Mouse (Mus musculus) heart, embryonic 14.5 days (tissue): Measurements from ENCODE around the gene Sp100. TPM values are rescaled to one million over a fixed set of nuclear protein-coding genes. Genes with fewer than 3 reads are reported as not detected.

Source experiments
- ATAC-seq: fragments of 200-750 bp; cut with Nextera tagmentation; 2 replicates; pipeline ENCODE4 v1.8.0; 2017; ENCODE audit warnings: low read depth, moderate TSS enrichment; ENCODE audit not compliant: insufficient number of reproducible peaks, insufficient read depth, low FRiP score
- H3K27ac ChIP-seq, 2 experiments: fragments of 200-500 bp in 1 of 2; fragments of 300-500 bp in 1 of 2; sonication (generic) in 1 of 2; replicated peaks in 1 of 2; 2 replicates each; pipeline ENCODE4 v1.5.1; 2012 to 2014; ENCODE audit warnings: low read depth in 2 of 2, low read length in 2 of 2, control low read depth in 1 of 2, mild to moderate bottlenecking in 1 of 2, mixed read lengths in 1 of 2; ENCODE audit not compliant: control insufficient read depth in 1 of 2, insufficient read depth in 1 of 2
- H3K27me3 ChIP-seq: fragments of 300-500 bp; sonication (generic); 2 replicates; pipeline ENCODE4 v1.6.1; 2014; ENCODE audit warnings: mild to moderate bottlenecking, low read length, control low read depth; ENCODE audit not compliant: control insufficient read depth, insufficient read depth
- H3K36me3 ChIP-seq: fragments of 300-500 bp; sonication (generic); 2 replicates; pipeline ENCODE4 v1.6.1; 2014; ENCODE audit warnings: mild to moderate bottlenecking, control low read depth, low read length, mixed read lengths; ENCODE audit not compliant: control insufficient read depth, insufficient read depth
- H3K4me1 ChIP-seq, 2 experiments: fragments of 200-500 bp in 1 of 2; fragments of 300-500 bp in 1 of 2; sonication (generic) in 1 of 2; 2 replicates each; pipeline ENCODE4 v1.6.1; 2012 to 2014; ENCODE audit warnings: low read length in 2 of 2, control low read depth in 1 of 2, mixed read lengths in 1 of 2; ENCODE audit not compliant: control insufficient read depth in 2 of 2, insufficient read depth in 2 of 2
- H3K4me2 ChIP-seq: fragments of 300-500 bp; sonication (generic); 2 replicates; pipeline ENCODE4 v1.6.1; 2014; ENCODE audit warnings: mild to moderate bottlenecking, low read length
- H3K4me3 ChIP-seq, 2 experiments: fragments of 200-500 bp in 1 of 2; fragments of 300-500 bp in 1 of 2; sonication (generic) in 1 of 2; 2 replicates each; pipeline ENCODE4 v1.5.1; 2012 to 2014; ENCODE audit warnings: low read length in 2 of 2, mild to moderate bottlenecking in 2 of 2, control low read depth in 1 of 2, low read depth in 1 of 2, moderate library complexity in 1 of 2; ENCODE audit not compliant: control insufficient read depth in 1 of 2, insufficient read depth in 1 of 2
- H3K9ac ChIP-seq: fragments of 300-500 bp; sonication (generic); 2 replicates; pipeline ENCODE4 v1.6.1; 2014; ENCODE audit warnings: mild to moderate bottlenecking, low read length
- H3K9me3 ChIP-seq: fragments of 300-500 bp; sonication (generic); 2 replicates; pipeline ENCODE4 v1.6.1; 2016; ENCODE audit warnings: low read length, control low read depth; ENCODE audit not compliant: control insufficient read depth
- WGBS: fragments of 180-500 bp; shearing (Covaris S2); extraction: QIAGEN DNeasy Blood & Tissue Kit; methylation state at CpG from one replicate; pipeline ENCODE4 v1.1.7; 2014; 5-methylcytosine and 5-hydroxymethylcytosine counted together
- polyA plus RNA-seq: library from polyadenylated mRNA; unstranded; fragments of >200 nt; fragmentation: Nextera tagmentation; extraction: Ambion mirVana; gene quantifications from 2 replicates; pipeline ENCODE4 v1.2.1, GENCODE M21; 2014

Sp100 gene
- polyA plus RNA-seq, 1 experiment from 2014 or later, result 2.0 TPM

DNA sequence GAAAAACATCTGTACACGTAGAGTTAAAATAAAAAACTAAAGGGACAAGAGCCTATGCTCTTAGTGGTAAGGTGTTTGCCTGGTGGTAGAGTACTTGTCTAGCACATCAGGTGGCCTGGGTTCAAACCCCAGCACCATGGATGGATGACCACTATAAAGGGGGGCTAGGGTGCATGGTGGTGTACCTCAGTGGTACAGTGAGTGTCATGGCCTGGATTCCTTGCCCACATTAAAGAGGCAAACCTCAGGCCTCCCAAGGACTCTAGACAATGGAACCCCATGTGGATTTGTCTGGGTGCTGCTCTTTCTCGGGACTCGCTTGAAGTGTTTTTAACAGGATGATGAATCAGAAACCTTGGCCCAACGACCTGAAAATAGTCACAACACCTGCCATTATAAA is 52.7 kb downstream of the Sp100 start:
- peak overlapping the region; percentile 44 to 95 for H3K27ac ChIP-seq
- H3K36me3 ChIP-seq, result no peaks in the 10 kb centered on the region
- H3K27me3 ChIP-seq, result no peaks in the 10 kb centered on the region
- no peak overlapping the region for H3K4me2 ChIP-seq
- peaks cover 2 to 9% of the 10 kb centered on the region in 2 experiments for H3K4me1 ChIP-seq
- 75% methylated on average over 4 of the region's 4 CpGs for WGBS
- no peaks in the 10 kb centered on the region for H3K9me3 ChIP-seq
- H3K4me3 ChIP-seq, result no peak overlapping the region
- H3K9ac ChIP-seq, result no peak overlapping the region
- ATAC-seq, result no peak

DNA sequence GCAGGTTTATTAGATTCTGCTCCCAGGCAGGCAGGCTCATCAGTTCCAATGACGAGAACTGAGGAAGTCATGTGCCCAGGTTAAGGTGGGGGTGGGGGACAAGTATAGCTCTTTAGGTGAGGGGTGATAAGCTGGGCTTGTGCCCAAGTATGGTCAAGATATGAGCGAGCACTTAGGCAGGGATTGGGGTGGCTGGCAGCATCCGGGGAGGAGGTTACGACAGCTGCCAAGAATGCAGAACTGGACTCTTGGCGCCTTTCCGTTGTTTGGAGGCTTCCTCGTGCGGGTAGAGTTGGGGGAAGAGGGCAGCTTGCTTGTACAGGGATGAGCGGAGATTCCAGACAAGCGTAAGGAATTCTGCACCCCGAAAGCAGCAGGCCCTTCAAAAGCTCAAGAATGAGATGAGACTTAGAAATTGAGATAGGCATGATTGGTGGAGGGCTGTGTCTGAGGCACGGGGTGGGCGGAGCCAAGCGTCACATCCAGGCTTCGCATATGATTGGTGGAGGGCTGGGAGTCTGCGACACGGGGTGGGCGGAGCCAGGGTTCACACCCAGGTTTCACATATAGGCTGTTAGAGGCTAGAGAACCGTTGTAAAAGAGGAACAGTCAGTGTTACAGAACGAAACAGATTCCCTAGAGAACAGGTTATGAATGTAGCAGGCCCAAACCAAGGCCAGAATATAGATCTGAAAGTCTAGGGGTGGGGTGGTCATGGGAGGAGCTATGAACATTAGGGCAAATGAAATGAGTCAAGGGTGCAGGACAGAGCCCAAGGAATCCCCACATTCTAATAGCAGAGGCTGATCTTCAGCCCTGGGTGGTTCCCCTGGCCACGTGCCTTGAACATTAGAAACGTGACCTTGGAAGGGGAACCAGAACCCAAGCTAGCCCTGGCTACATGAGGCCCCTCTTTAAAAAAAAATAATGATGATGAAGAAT is 53.7 kb downstream of the Sp100 start:
- Histone ChIP-seq H3K9me3 (no peaks in the 10 kb centered on the region), H3K9ac (peak overlapping the region; percentile 39; the same call in 1 of the 2 replicates), H3K4me1 (peaks cover 2 to 9% of the 10 kb centered on the region in 2 experiments), H3K4me2 (peak overlapping the region; percentile 60), H3K27ac (peak overlapping the region; percentile 95 to 99), H3K27me3 (no peaks in the 10 kb centered on the region), H3K36me3 (no peaks in the 10 kb centered on the region), H3K4me3 (peak overlapping the region; percentile 27 to 48)
- peak; percentile 95 for ATAC-seq
- WGBS, result 5% methylated on average over 22 of the region's 22 CpGs

DNA sequence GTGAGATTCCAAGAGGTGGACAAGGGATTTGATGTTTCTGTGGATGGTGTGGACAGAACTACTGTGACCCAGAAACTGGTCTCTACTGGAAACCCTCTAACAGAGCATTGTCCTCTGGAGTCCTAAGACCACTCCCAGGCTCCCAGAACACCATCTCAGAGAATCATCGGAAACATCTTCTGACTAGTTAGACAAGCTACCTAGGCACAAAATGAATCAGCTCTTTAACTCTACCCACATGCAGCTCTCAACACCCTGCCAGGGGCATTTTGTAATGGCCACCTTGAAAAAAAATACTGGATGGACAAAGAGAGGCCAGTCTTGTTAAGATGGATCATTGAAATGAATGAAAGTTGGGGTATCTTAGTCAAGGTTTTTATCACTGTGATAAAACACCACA is 55.8 kb downstream of the Sp100 start:
- H3K27ac ChIP-seq, result no peak overlapping the region
- H3K4me3 ChIP-seq, result no peak overlapping the region
- no peak for ATAC-seq
- no peak overlapping the region for H3K4me2 ChIP-seq
- H3K36me3 ChIP-seq, result no peaks in the 10 kb centered on the region
- H3K4me1 ChIP-seq, result peaks cover 5 to 9% of the 10 kb centered on the region in 2 experiments
- H3K9ac ChIP-seq, result no peak overlapping the region
- no peaks in the 10 kb centered on the region for H3K9me3 ChIP-seq
- H3K27me3 ChIP-seq, result no peaks in the 10 kb centered on the region
- WGBS, result 90% methylated on average over 1 of the region's 1 CpGs

DNA sequence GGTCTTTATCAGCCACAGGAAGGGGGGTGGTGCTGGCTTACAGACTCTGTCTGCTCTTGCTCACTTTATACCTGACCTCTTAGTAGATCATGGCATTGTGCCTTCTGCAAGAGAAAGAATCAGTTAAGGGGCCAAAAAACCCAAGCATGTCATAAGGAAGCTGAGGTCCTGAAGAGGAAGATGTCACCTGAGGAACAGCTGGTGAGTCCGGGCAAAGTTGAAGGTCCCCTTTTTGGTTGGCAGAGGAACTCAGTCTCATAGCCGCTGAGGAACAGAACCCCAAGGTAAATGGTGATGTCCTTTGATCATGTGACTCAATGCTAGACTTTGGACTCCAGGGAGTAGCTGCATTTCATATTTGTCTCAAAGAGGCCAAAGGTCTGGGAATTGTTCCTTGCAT is 57.0 kb downstream of the Sp100 start:
- no peaks in the 10 kb centered on the region for H3K27me3 ChIP-seq
- H3K4me1 ChIP-seq, result peaks cover 5 to 9% of the 10 kb centered on the region in 2 experiments
- no peaks in the 10 kb centered on the region for H3K9me3 ChIP-seq
- no peak for ATAC-seq
- H3K27ac ChIP-seq, result no peak overlapping the region
- H3K36me3 ChIP-seq, result no peaks in the 10 kb centered on the region
- no peak overlapping the region for H3K4me2 ChIP-seq
- no peak overlapping the region for H3K9ac ChIP-seq
- no peak overlapping the region for H3K4me3 ChIP-seq
- WGBS, result 88% methylated on average over 2 of the region's 2 CpGs

DNA sequence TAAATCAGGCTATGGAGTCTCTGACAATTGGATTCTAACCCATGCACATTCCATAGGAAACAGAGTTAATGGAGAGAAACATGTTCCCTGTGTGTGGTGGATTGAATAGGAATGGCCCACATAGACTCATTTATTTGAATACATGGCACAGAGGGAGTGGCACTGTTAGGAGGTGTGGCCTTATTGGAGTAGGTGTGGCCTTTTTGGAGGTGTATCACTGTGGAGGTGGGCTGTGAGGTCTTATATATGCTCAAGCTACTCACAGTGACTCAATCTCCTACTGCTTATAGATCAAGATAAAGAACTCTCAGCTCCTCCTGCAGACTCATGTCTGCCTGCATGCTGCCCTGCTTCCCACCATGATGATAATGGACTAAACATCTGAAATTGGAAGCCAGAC is 64.7 kb downstream of the Sp100 start:
- no peaks in the 10 kb centered on the region for H3K27me3 ChIP-seq
- no peak overlapping the region for H3K27ac ChIP-seq

DNA sequence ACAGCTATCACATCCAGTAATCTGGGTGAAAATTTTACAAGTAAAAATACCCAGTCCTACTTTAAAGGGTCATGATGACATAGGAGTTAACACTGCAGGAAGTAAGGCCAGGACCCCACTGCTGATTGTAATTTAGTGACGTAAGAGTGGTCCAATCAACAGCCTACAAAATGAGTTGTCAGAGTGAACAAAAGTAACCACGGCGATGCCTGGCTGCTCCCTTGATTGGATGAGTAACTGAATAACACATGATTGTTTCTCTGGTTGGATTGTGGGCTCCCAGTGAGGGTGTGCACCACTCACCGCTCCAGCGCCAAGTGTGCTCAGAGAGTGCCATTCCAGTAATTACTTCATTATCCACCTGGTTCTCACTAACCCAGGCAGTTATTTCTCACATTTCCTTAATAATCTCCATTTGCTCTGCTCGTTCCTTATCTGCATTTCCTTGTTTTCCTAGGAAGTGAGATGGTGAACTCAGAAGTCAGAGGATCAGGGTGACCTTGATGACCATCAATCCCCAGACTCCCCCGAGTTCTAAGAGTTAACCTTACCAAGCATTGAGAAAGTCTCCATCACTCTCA is 66.7 kb downstream of the Sp100 start:
- WGBS, result 65% methylated on average over 7 of the region's 7 CpGs
- peaks cover 14 to 18% of the 10 kb centered on the region in 2 experiments; a peak in 3 of 4 replicates for H3K4me1 ChIP-seq
- no peak overlapping the region for H3K27ac ChIP-seq
- no peak overlapping the region for H3K4me3 ChIP-seq
- H3K4me2 ChIP-seq, result no peak overlapping the region
- no peak overlapping the region for H3K9ac ChIP-seq
- H3K36me3 ChIP-seq, result no peaks in the 10 kb centered on the region
- H3K9me3 ChIP-seq, result no peaks in the 10 kb centered on the region
- H3K27me3 ChIP-seq, result no peaks in the 10 kb centered on the region
- no peak for ATAC-seq

More for the DNA sequence above, 64.7 kb downstream of the Sp100 start:
- H3K4me1 ChIP-seq, result peaks cover 6 to 12% of the 10 kb centered on the region in 2 experiments; a peak in 3 of 4 replicates
- H3K4me3 ChIP-seq, result no peak overlapping the region
- H3K9me3 ChIP-seq, result no peaks in the 10 kb centered on the region
- H3K9ac ChIP-seq, result no peak overlapping the region
- no peak overlapping the region for H3K4me2 ChIP-seq
- ATAC-seq, result no peak
- H3K36me3 ChIP-seq, result no peaks in the 10 kb centered on the region

DNA sequence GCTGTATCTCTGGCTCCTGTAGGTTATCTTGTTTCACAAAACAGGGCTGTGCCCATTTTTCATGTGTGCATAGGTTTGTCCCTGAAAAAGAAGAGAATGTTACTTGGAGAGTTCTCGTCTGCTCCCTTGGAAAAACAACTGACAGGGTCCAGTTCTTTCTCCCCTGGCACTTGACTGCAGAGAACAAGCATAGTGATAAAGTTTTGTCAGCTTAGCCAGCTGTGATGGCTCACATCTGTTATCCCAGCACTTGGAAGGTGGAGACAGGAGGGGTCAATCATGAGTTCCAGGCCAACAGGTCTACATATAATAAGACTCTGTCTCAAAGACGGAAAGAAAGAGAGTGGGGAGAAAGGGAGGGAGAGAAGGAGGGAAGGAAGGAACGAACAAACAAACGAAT is 69.3 kb downstream of the Sp100 start:
- peaks cover 14 to 18% of the 10 kb centered on the region in 2 experiments; a peak in 3 of 4 replicates for H3K4me1 ChIP-seq
- H3K4me3 ChIP-seq, result no peak overlapping the region
- peak overlapping the region; percentile 57 to 68 for H3K27ac ChIP-seq
- peak overlapping the region; percentile 4; the same call in 1 of the 2 replicates for H3K4me2 ChIP-seq
- no peak overlapping the region; the same call in 1 of the 2 replicates for H3K9ac ChIP-seq
- H3K9me3 ChIP-seq, result no peaks in the 10 kb centered on the region
- H3K36me3 ChIP-seq, result no peaks in the 10 kb centered on the region
- ATAC-seq, result peak; percentile 46; the same call in 1 of the 2 replicates
- H3K27me3 ChIP-seq, result no peaks in the 10 kb centered on the region
- 26% methylated on average over 4 of the region's 4 CpGs for WGBS
